Mouse (Mus musculus) stomach, embryonic 15.5 days (tissue): Measurements from ENCODE around the gene Sema3b. TPM values are rescaled to one million over a fixed set of nuclear protein-coding genes. Genes with fewer than 3 reads are reported as not detected.

Experiments used
- ATAC-seq: fragments of 200-750 bp; cut with Nextera tagmentation; 2 replicates; pipeline ENCODE4 v1.8.0; 2017; ENCODE audit warnings: low read depth, moderate number of reproducible peaks, moderate TSS enrichment; ENCODE audit not compliant: insufficient read depth, low FRiP score
- H3K27ac ChIP-seq: fragments of 300-500 bp; sonication (generic); 2 replicates; pipeline ENCODE4 v1.5.1; 2015; ENCODE audit warnings: mild to moderate bottlenecking, inconsistent platforms
- H3K27me3 ChIP-seq: fragments of 300-500 bp; sonication (generic); replicated peaks from 2 replicates; pipeline ENCODE4 v1.6.1; 2015; ENCODE audit warnings: inconsistent platforms
- H3K36me3 ChIP-seq: fragments of 300-500 bp; sonication (generic); 2 replicates; pipeline ENCODE4 v1.6.1; 2015; ENCODE audit warnings: inconsistent platforms
- H3K4me1 ChIP-seq: fragments of 300-500 bp; sonication (generic); 2 replicates; pipeline ENCODE4 v1.6.1; 2015; ENCODE audit warnings: inconsistent platforms
- H3K4me2 ChIP-seq: fragments of 300-500 bp; sonication (generic); 2 replicates; pipeline ENCODE4 v1.6.1; 2015; ENCODE audit warnings: mild to moderate bottlenecking, inconsistent platforms
- H3K4me3 ChIP-seq: fragments of 300-500 bp; sonication (generic); replicated peaks from 2 replicates; pipeline ENCODE4 v1.5.1; 2015; ENCODE audit warnings: inconsistent platforms
- H3K9ac ChIP-seq: fragments of 300-500 bp; sonication (generic); 2 replicates; pipeline ENCODE4 v1.6.1; 2015; ENCODE audit warnings: inconsistent platforms
- H3K9me3 ChIP-seq: fragments of 300-500 bp; sonication (generic); 2 replicates; pipeline ENCODE4 v1.6.1; 2016; ENCODE audit warnings: inconsistent platforms
- WGBS: fragments of 180-500 bp; shearing (Covaris S2); methylation state at CpG from one replicate; pipeline ENCODE4 v1.1.7; 2015; 5-methylcytosine and 5-hydroxymethylcytosine counted together
- polyA plus RNA-seq: library from polyadenylated mRNA; unstranded; fragments of >200 nt; fragmentation: Nextera tagmentation; extraction: Ambion mirVana; gene quantifications from 2 replicates; pipeline ENCODE4 v1.2.1, GENCODE M21; 2015

Gene Sema3b
- polyA plus RNA-seq, 1 experiment from 2014 or later: 13.2 TPM

GRCm38 (mm10) chr9:107609433-107609830 lies 403 bp upstream of the Sema3b start:
- no peak overlapping the region for H3K4me3 ChIP-seq
- no peak for ATAC-seq
- 0 out of 2 replicates have a peak, but pooled peaks cover 6% of the 10 kb centered on the region for H3K36me3 ChIP-seq
- peak overlapping the region; percentile 17; the same call in 1 of the 2 replicates for H3K27ac ChIP-seq
- WGBS: 65% methylated on average over 4 of the region's 4 CpGs
- peaks cover 56% of the 10 kb centered on the region for H3K4me1 ChIP-seq
- H3K27me3 ChIP-seq: no peaks in the 10 kb centered on the region
- H3K9me3 ChIP-seq: no peaks in the 10 kb centered on the region
- H3K4me2 ChIP-seq: no peak overlapping the region
- no peak overlapping the region for H3K9ac ChIP-seq

- Histone ChIP-seq H3K27me3 (no peaks in the 10 kb centered on the region), H3K4me2 (peak overlapping the region; percentile 11; the same call in 1 of the 2 replicates), H3K4me3 (no peak overlapping the region), H3K4me1 (peaks cover 60% of the 10 kb centered on the region), H3K9ac (no peak overlapping the region), H3K36me3 (no peaks in the 10 kb centered on the region), H3K9me3 (no peaks in the 10 kb centered on the region), H3K27ac (peak overlapping the region; percentile 60)
- ATAC-seq: no peak
- WGBS: 51% methylated on average over 9 of the region's 9 CpGs
Measured at GRCm38 (mm10) chr9:107607653-107608245, 1.3 kb downstream of the Sema3b start.

GRCm38 (mm10) chr9:107607036-107607435 lies 2.0 kb downstream of the Sema3b start:
- WGBS: 55% methylated on average over 2 of the region's 2 CpGs
- peak overlapping the region; percentile 38 for H3K4me2 ChIP-seq
- H3K27ac ChIP-seq: peak overlapping the region; percentile 60
- no peaks in the 10 kb centered on the region for H3K9me3 ChIP-seq
- H3K9ac ChIP-seq: no peak overlapping the region
- no peaks in the 10 kb centered on the region for H3K27me3 ChIP-seq
- ATAC-seq: no peak
- peak overlapping the region; percentile 7; the same call in 1 of the 2 replicates for H3K4me3 ChIP-seq
- H3K4me1 ChIP-seq: peaks cover 58% of the 10 kb centered on the region
- no peaks in the 10 kb centered on the region for H3K36me3 ChIP-seq

- Histone ChIP-seq H3K4me1 (peaks cover 54% of the 10 kb centered on the region), H3K9ac (no peak overlapping the region), H3K27ac (peak overlapping the region; percentile 38), H3K27me3 (no peaks in the 10 kb centered on the region), H3K9me3 (no peaks in the 10 kb centered on the region), H3K36me3 (no peaks in the 10 kb centered on the region), H3K4me3 (peak overlapping the region; percentile 7; the same call in 1 of the 2 replicates), H3K4me2 (peak overlapping the region; percentile 38)
- WGBS: 19% methylated on average over 9 of the region's 9 CpGs
- ATAC-seq: no peak
Measured at GRCm38 (mm10) chr9:107606591-107606990, 2.4 kb downstream of the Sema3b start.

- Histone ChIP-seq H3K27me3 (no peaks in the 10 kb centered on the region), H3K4me2 (peak overlapping the region; percentile 44), H3K9ac (no peak overlapping the region), H3K36me3 (no peaks in the 10 kb centered on the region), H3K4me3 (peak overlapping the region; percentile 28; the same call in 1 of the 2 replicates), H3K4me1 (peaks cover 52% of the 10 kb centered on the region), H3K9me3 (no peaks in the 10 kb centered on the region), H3K27ac (peak overlapping the region; percentile 76)
- 30% methylated on average over 23 of the region's 23 CpGs for WGBS
- peak; percentile 78 for ATAC-seq
Measured at GRCm38 (mm10) chr9:107605041-107605661, 3.9 kb downstream of the Sema3b start.

GRCm38 (mm10) chr9:107603251-107603650 lies 5.8 kb downstream of the Sema3b start:
- no peaks in the 10 kb centered on the region for H3K27me3 ChIP-seq
- H3K9me3 ChIP-seq: no peaks in the 10 kb centered on the region
- no peak overlapping the region for H3K4me2 ChIP-seq
- no peak overlapping the region for H3K4me3 ChIP-seq
- peaks cover 37% of the 10 kb centered on the region for H3K4me1 ChIP-seq
- ATAC-seq: no peak
- no peak overlapping the region for H3K27ac ChIP-seq
- H3K36me3 ChIP-seq: no peaks in the 10 kb centered on the region
- no peak overlapping the region for H3K9ac ChIP-seq
- 72% methylated on average over 6 of the region's 6 CpGs for WGBS

- Histone ChIP-seq H3K4me3 (no peak overlapping the region), H3K9ac (no peak overlapping the region), H3K9me3 (no peaks in the 10 kb centered on the region), H3K27me3 (no peaks in the 10 kb centered on the region), H3K36me3 (no peaks in the 10 kb centered on the region), H3K4me1 (peaks cover 27% of the 10 kb centered on the region; the same call in 1 of the 2 replicates), H3K4me2 (no peak overlapping the region; the same call in 1 of the 2 replicates), H3K27ac (0 out of 2 replicates have a peak overlapping the region, but pooled peaks have one; percentile 51)
- peak; percentile 29; the same call in 1 of the 2 replicates for ATAC-seq
- 11% methylated on average over 10 of the region's 10 CpGs for WGBS
Measured at GRCm38 (mm10) chr9:107602068-107602648, 6.9 kb downstream of the Sema3b start.

- Histone ChIP-seq H3K4me1 (peaks cover 22% of the 10 kb centered on the region; the same call in 1 of the 2 replicates), H3K27ac (no peak overlapping the region), H3K9ac (no peak overlapping the region), H3K4me2 (no peak overlapping the region), H3K9me3 (no peaks in the 10 kb centered on the region), H3K4me3 (no peak overlapping the region), H3K27me3 (no peaks in the 10 kb centered on the region), H3K36me3 (no peaks in the 10 kb centered on the region)
- 85% methylated on average over 11 of the region's 11 CpGs for WGBS
- no peak for ATAC-seq
Measured at GRCm38 (mm10) chr9:107601275-107601674, 7.8 kb downstream of the Sema3b start.

GRCm38 (mm10) chr9:107600745-107601144 lies 8.3 kb downstream of the Sema3b start:
- Histone ChIP-seq H3K4me3 (no peak overlapping the region), H3K27ac (no peak overlapping the region), H3K36me3 (no peaks in the 10 kb centered on the region), H3K9ac (no peak overlapping the region), H3K4me1 (peaks cover 22% of the 10 kb centered on the region; the same call in 1 of the 2 replicates), H3K4me2 (no peak overlapping the region), H3K9me3 (no peaks in the 10 kb centered on the region), H3K27me3 (no peaks in the 10 kb centered on the region)
- 78% methylated on average over 12 of the region's 12 CpGs for WGBS
- no peak for ATAC-seq

GRCm38 (mm10) chr9:107599842-107600241 lies 9.2 kb downstream of the Sema3b start:
- no peaks in the 10 kb centered on the region for H3K9me3 ChIP-seq
- H3K27ac ChIP-seq: no peak overlapping the region
- 73% methylated on average over 14 of the region's 14 CpGs for WGBS
- H3K27me3 ChIP-seq: no peaks in the 10 kb centered on the region
- no peak overlapping the region for H3K4me2 ChIP-seq
- no peak overlapping the region for H3K9ac ChIP-seq
- H3K4me1 ChIP-seq: peaks cover 15% of the 10 kb centered on the region; the same call in 1 of the 2 replicates
- ATAC-seq: no peak
- no peaks in the 10 kb centered on the region for H3K36me3 ChIP-seq
- no peak overlapping the region for H3K4me3 ChIP-seq

GRCm38 (mm10) chr9:107599433-107599832 lies 9.6 kb downstream of the Sema3b start:
- Histone ChIP-seq H3K4me2 (no peak overlapping the region), H3K36me3 (no peaks in the 10 kb centered on the region), H3K4me3 (no peak overlapping the region), H3K9me3 (no peaks in the 10 kb centered on the region), H3K9ac (no peak overlapping the region), H3K27me3 (no peaks in the 10 kb centered on the region), H3K4me1 (peaks cover 12% of the 10 kb centered on the region; the same call in 1 of the 2 replicates), H3K27ac (no peak overlapping the region)
- 84% methylated on average over 9 of the region's 9 CpGs for WGBS
- ATAC-seq: no peak

- Histone ChIP-seq H3K9ac (no peak overlapping the region), H3K9me3 (no peaks in the 10 kb centered on the region), H3K4me3 (no peak overlapping the region), H3K27me3 (no peaks in the 10 kb centered on the region), H3K4me1 (peaks cover 3% of the 10 kb centered on the region; the same call in 1 of the 2 replicates), H3K36me3 (peaks cover 5% of the 10 kb centered on the region), H3K4me2 (no peak overlapping the region), H3K27ac (no peak overlapping the region)
- ATAC-seq: no peak
- 72% methylated on average over 5 of the region's 5 CpGs for WGBS
Measured at GRCm38 (mm10) chr9:107598385-107598784, 10.6 kb downstream of the Sema3b start.
